Mouse (Mus musculus): ENCODE measurements around the gene Gm9049. TPM values are rescaled to one million over a fixed set of nuclear protein-coding genes. Genes with fewer than 3 reads are reported as not detected.
"Not testable (repeated sequence)": the region's sequence is repeated elsewhere in the genome, so short reads cannot be mapped to it uniquely, and the experiment has no call there.

Gene Gm9049
- polyA plus RNA-seq (2015; fragmentation: Nextera tagmentation; extraction: Ambion mirVana), result 0.07 TPM in 1 of 2 replicates, not detected in the other

- H3K27ac ChIP-seq; H3K4me1 ChIP-seq (replicated peaks); H3K9ac ChIP-seq; H3K27me3 ChIP-seq; H3K36me3 ChIP-seq; H3K4me3 ChIP-seq (replicated peaks); H3K4me2 ChIP-seq; H3K9me3 ChIP-seq (replicated peaks); ATAC-seq (ENCODE audit: low read depth); DNase-seq: not testable (repeated sequence)
- WGBS (ENCODE audit: insufficient replicate concordance), result 29% methylated on average over 1 of the region's 11 CpGs
Observed at GRCm38 (mm10) chr10:118354005-118354404, at the start of gene Gm9049. TSS of gene Gm9049 (minus strand) at chr10:118354105.

GRCm38 (mm10) chr10:118399917-118400316 lies 46.0 kb upstream of the Gm9049 start:
- no peaks in the 10 kb centered on the region for H3K36me3 ChIP-seq
- no peaks in the 10 kb centered on the region for H3K4me1 ChIP-seq (replicated peaks)
- no peak overlapping the region for H3K4me2 ChIP-seq
- no peak for DNase-seq
- no peaks in the 10 kb centered on the region for H3K9me3 ChIP-seq (replicated peaks)
- no peaks in the 10 kb centered on the region for H3K27me3 ChIP-seq
- ATAC-seq (ENCODE audit: low read depth), result no peak
- H3K27ac ChIP-seq, result no peak overlapping the region
- no peak overlapping the region for H3K9ac ChIP-seq
- 77% methylated on average over 16 of the region's 16 CpGs for WGBS (ENCODE audit: insufficient replicate concordance)
- H3K4me3 ChIP-seq (replicated peaks), result no peak overlapping the region

GRCm38 (mm10) chr10:118370443-118370842 lies 16.5 kb upstream of the Gm9049 start:
- ATAC-seq (ENCODE audit: low read depth) (peak; percentile 54; the same call in 1 of the 2 replicates), DNase-seq (peak; percentile 52)
- no peaks in the 10 kb centered on the region for H3K4me1 ChIP-seq (replicated peaks)
- H3K4me2 ChIP-seq, result 0 out of 2 replicates have a peak overlapping the region, but pooled peaks have one; percentile 18
- no peaks in the 10 kb centered on the region for H3K9me3 ChIP-seq (replicated peaks)
- no peak overlapping the region for H3K27ac ChIP-seq
- no peak overlapping the region for H3K9ac ChIP-seq
- H3K4me3 ChIP-seq (replicated peaks), result no peak overlapping the region
- no peaks in the 10 kb centered on the region for H3K27me3 ChIP-seq
- 7% methylated on average over 10 of the region's 10 CpGs for WGBS (ENCODE audit: insufficient replicate concordance)
- no peaks in the 10 kb centered on the region for H3K36me3 ChIP-seq

- no peaks in the 10 kb centered on the region for H3K27me3 ChIP-seq
- H3K27ac ChIP-seq, result no peak overlapping the region
- no peak for ATAC-seq (ENCODE audit: low read depth)
- 69% methylated on average over 9 of the region's 9 CpGs for WGBS (ENCODE audit: insufficient replicate concordance)
- no peaks in the 10 kb centered on the region for H3K4me1 ChIP-seq (replicated peaks)
- no peak overlapping the region for H3K4me3 ChIP-seq (replicated peaks)
- H3K9me3 ChIP-seq (replicated peaks), result no peaks in the 10 kb centered on the region
- no peaks in the 10 kb centered on the region for H3K36me3 ChIP-seq
- no peak for DNase-seq
- H3K4me2 ChIP-seq, result no peak overlapping the region
- no peak overlapping the region for H3K9ac ChIP-seq
Observed at GRCm38 (mm10) chr10:118369518-118369917, 15.6 kb upstream of the Gm9049 start.

GRCm38 (mm10) chr10:118348579-118348978 lies 5.3 kb downstream of the Gm9049 start, which contains the start of gene Gm9048:
TSS of gene Gm9048 (minus strand) at chr10:118348679.
- DNase-seq; H3K36me3 ChIP-seq; H3K4me2 ChIP-seq; H3K27ac ChIP-seq; H3K4me1 ChIP-seq (replicated peaks); H3K4me3 ChIP-seq (replicated peaks); ATAC-seq (ENCODE audit: low read depth); H3K9ac ChIP-seq; H3K27me3 ChIP-seq; H3K9me3 ChIP-seq (replicated peaks): not testable (repeated sequence)
- WGBS (ENCODE audit: insufficient replicate concordance), result 71% methylated on average over 1 of the region's 14 CpGs

- not testable (repeated sequence) for H3K4me3 ChIP-seq (replicated peaks); DNase-seq; H3K4me2 ChIP-seq; H3K27me3 ChIP-seq; H3K36me3 ChIP-seq; ATAC-seq (ENCODE audit: low read depth); H3K27ac ChIP-seq; H3K9me3 ChIP-seq (replicated peaks); H3K9ac ChIP-seq; H3K4me1 ChIP-seq (replicated peaks)
- WGBS (ENCODE audit: insufficient replicate concordance), result no CpG with 5 or more reads among the region's 14 CpGs
Observed at GRCm38 (mm10) chr10:118343155-118343554, 10.8 kb downstream of the Gm9049 start, which contains the start of gene Gm9046. TSS of gene Gm9046 (minus strand) at chr10:118343255.

GRCm38 (mm10) chr10:118337731-118338130 lies 16.2 kb downstream of the Gm9049 start, which contains the start of gene Gm9045:
TSS of gene Gm9045 (minus strand) at chr10:118337831.
- H3K4me2 ChIP-seq; H3K4me3 ChIP-seq (replicated peaks); H3K9ac ChIP-seq; DNase-seq; H3K36me3 ChIP-seq; H3K27me3 ChIP-seq; ATAC-seq (ENCODE audit: low read depth); H3K27ac ChIP-seq; H3K9me3 ChIP-seq (replicated peaks); H3K4me1 ChIP-seq (replicated peaks): not testable (repeated sequence)
- WGBS (ENCODE audit: insufficient replicate concordance), result no CpG with 5 or more reads among the region's 14 CpGs

- not testable (repeated sequence) for H3K36me3 ChIP-seq; H3K4me2 ChIP-seq; H3K4me1 ChIP-seq (replicated peaks); H3K4me3 ChIP-seq (replicated peaks); ATAC-seq (ENCODE audit: low read depth); H3K27ac ChIP-seq; H3K9ac ChIP-seq; H3K27me3 ChIP-seq; H3K9me3 ChIP-seq (replicated peaks); DNase-seq
- WGBS (ENCODE audit: insufficient replicate concordance), result no CpG with 5 or more reads among the region's 14 CpGs
Observed at GRCm38 (mm10) chr10:118332308-118332707, 21.6 kb downstream of the Gm9049 start, which contains the start of gene Gm9044. TSS of gene Gm9044 (minus strand) at chr10:118332408.

- ATAC-seq (ENCODE audit: low read depth); H3K4me2 ChIP-seq; H3K27ac ChIP-seq; DNase-seq; H3K9me3 ChIP-seq (replicated peaks); H3K4me3 ChIP-seq (replicated peaks); H3K4me1 ChIP-seq (replicated peaks); H3K9ac ChIP-seq; H3K36me3 ChIP-seq; H3K27me3 ChIP-seq: not testable (repeated sequence)
- WGBS (ENCODE audit: insufficient replicate concordance), result no CpG with 5 or more reads among the region's 11 CpGs
Observed at GRCm38 (mm10) chr10:118326869-118327268, 27.0 kb downstream of the Gm9049 start, which contains the start of gene Gm9040. TSS of gene Gm9040 (minus strand) at chr10:118326969.

- Histone ChIP-seq H3K4me1 (replicated peaks) (no peaks in the 10 kb centered on the region), H3K36me3 (no peaks in the 10 kb centered on the region), H3K9ac (no peak overlapping the region), H3K9me3 (replicated peaks) (no peaks in the 10 kb centered on the region), H3K27ac (no peak overlapping the region), H3K4me3 (replicated peaks) (no peak overlapping the region), H3K4me2 (no peak overlapping the region), H3K27me3 (no peaks in the 10 kb centered on the region)
- 33% methylated on average over 8 of the region's 8 CpGs for WGBS (ENCODE audit: insufficient replicate concordance)
- ATAC-seq (ENCODE audit: low read depth) (no peak), DNase-seq (no peak)
Observed at GRCm38 (mm10) chr10:118319024-118319423, 34.9 kb downstream of the Gm9049 start.

GRCm38 (mm10) chr10:118302133-118302532 lies 51.8 kb downstream of the Gm9049 start:
- not testable (repeated sequence) for H3K4me3 ChIP-seq (replicated peaks); H3K9me3 ChIP-seq (replicated peaks); H3K4me1 ChIP-seq (replicated peaks); H3K27ac ChIP-seq; H3K9ac ChIP-seq; H3K27me3 ChIP-seq; H3K36me3 ChIP-seq; DNase-seq; ATAC-seq (ENCODE audit: low read depth); H3K4me2 ChIP-seq
- 31% methylated on average over 2 of the region's 2 CpGs for WGBS (ENCODE audit: insufficient replicate concordance)

Data from liver, embryonic 13.5 days (tissue).